Mouse (Mus musculus): ENCODE measurements around the gene Tom1l1.
A peak's percentile ranks its signal among the peaks of the same experiment; 100 is the strongest.

Gene Tom1l1

GRCm38 (mm10) chr11:90616431-90616830, 71.7 kb downstream of the Tom1l1 start:
- DNase-seq (ENCODE audit: low read depth, low spot score), result peak; percentile 44

DNA sequence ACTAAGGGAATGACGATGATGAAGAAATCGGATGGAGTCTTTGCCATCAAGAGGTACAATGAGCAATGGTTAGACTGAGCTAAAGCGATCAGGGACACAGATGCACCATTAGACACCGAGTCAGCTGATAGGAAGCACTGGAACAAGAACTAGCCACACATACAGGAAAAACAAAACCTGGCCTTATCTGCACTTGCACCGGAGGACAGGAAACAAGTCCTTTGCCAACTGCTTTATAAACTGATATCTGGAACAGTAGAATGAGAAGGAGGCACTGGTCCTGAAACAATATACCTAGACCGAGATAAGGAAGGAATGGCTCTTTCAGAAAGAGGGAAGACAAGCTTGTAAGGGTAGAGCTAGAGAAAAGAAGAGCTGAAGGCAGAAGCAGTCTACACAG, 73.4 kb downstream of the Tom1l1 start:
- no peak for DNase-seq (ENCODE audit: low read depth, low spot score)

DNA sequence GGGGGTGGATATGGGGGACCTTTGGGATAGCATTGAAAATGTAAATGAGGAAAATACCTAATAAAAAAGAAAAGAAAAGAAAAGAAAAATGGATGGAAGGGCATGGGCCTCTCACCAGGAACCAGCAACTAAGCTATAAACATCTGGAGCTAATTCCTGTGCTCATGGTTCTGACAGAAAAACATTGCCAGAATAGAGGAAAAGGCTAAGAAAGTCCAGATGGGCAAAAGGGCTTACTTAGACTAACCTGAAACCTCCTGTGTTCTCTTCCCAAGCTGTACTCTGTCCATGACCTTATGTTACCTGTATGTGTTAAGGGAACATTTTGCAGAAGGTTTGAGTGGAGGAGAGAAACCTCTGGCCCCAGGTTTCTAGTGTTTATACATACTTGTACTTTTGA, 76.0 kb downstream of the Tom1l1 start:
- no peak for DNase-seq (ENCODE audit: low read depth, low spot score)

DNA sequence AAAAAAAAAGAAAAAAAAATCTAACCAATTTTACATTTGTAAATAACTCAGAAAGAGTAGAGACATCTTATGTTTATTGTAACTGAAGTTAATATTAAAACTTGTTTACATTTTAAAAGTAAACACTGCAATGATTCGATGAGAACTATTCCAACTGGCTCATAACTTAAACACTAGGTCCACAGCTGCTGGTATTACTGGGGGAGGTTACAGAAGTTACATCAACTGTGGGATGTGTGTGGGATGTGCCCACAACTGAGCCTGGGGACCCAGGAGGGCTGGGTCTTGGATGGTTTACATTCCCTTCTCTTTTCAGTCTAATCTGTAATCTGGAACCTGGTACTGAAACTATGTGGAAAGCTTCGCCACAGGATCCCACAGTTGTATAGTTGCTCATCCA, 85.1 kb downstream of the Tom1l1 start:
- no peak for DNase-seq (ENCODE audit: low read depth, low spot score)

- no peak for DNase-seq (ENCODE audit: low read depth, low spot score)
Observed at GRCm38 (mm10) chr11:90595826-90596225, 92.3 kb downstream of the Tom1l1 start.
